Mouse (Mus musculus) G1E (cell line): Measurements from ENCODE around the gene H2-Q10.
"Not testable (repeated sequence)": the region's sequence is repeated elsewhere in the genome, so short reads cannot be mapped to it uniquely, and the experiment has no call there.

Experiments
- CTCF ChIP-seq: IDR thresholded peaks from 2 replicates; pipeline ENCODE4 v1.5.1; 2012; ENCODE audit warnings: low read depth, low read length, inconsistent platforms, mixed read lengths
- GATA1 ChIP-seq: IDR thresholded peaks from 2 replicates; pipeline ENCODE4 v1.6.1; 2012; ENCODE audit warnings: borderline replicate concordance, low read length, inconsistent platforms, mixed read lengths

DNA sequence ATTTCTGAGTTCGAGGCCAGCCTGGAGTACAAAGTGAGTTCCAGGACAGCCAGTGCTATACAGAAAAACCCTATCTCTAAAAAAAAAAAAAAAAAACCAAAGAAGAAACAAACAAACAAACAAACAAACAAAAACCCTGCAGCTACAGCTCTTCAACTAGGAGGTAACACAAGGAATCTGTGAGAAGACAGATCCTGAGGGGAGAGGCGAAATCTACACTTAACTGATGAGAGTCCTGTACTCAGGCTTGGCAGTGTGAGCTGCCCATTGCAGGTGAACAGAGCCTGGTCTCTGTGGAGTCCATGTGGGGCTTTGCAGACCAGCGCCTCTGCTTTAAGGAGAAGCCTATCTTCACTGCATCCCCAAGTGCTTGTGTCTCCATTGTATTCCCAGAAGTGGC lies 31.5 kb upstream of the H2-Q10 start:
- TF ChIP-seq GATA1, CTCF: not testable (repeated sequence)
